Mouse (Mus musculus) right cerebral cortex, postnatal 10 days (tissue): ENCODE results near the gene Aox2.

ENCODE experiments used
- DNase-seq, 2 experiments: peaks; one replicate each; pipeline ENCODE4 v3.0.0; 2021; ENCODE audit warnings: low spot score in 2 of 2

The Aox2 gene

DNA sequence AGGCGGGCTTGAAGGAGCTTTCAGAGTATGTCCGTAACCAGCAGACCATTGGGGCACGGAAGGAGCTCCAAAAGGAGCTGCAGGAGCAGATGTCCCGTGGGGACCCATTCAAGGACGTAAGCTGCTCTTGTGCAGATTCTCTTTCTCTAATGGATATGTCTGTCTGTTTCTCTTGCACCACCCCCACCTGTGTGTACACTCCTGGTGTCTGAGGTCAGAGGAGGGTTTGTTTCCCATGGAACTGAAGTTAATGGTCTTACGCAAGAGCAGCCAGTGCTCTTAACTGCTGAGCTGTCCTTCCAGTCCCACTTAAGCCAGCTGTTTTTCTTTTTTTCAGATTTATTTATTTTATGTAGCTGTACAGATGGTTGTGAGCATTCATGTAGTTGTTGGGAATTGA lies 123.3 kb downstream of the Aox2 start:
- DNase-seq: peak in 1 of 2 experiments; percentile 6

DNA sequence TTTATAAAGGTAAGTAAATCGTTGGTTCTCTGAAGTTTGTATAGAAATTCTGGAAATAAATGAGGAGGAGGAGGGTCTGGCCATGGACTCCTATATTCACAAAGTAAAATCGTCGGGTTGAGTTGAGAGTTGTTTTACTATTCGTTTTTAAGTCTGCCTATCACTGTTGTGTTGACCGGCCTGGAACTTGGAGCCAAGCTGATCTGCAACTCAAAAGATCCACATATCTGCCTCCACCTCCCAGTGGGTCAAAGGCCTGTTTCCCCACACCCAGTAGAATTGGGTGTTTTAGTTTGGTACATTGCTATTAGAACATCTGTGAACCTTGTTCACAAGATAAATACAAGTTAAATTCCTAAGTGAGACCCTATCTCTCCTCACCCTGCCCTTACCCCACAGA lies 125.6 kb downstream of the Aox2 start:
- DNase-seq: peak in 1 of 2 experiments; percentile 15

DNA sequence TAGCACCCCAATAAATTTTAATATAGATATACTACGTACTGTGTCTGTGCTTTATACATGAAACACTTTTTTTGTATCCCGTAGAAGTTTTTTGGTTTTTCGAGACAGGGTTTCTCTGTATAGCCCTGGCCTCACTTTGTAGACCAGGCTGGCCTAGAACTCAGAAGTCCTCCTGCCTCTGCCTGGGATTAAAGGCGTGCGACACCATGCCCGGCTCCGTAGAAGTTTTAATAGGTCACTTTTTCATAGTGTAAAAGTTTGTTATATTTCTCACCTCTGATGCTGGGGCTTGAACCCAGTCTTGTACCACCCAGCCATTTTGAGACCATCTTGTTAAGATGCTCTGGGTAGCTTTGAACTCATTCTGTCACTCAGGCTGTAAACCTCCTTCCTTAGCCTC lies 129.2 kb downstream of the Aox2 start:
- peak in 1 of 2 experiments; percentile 16 for DNase-seq

DNA sequence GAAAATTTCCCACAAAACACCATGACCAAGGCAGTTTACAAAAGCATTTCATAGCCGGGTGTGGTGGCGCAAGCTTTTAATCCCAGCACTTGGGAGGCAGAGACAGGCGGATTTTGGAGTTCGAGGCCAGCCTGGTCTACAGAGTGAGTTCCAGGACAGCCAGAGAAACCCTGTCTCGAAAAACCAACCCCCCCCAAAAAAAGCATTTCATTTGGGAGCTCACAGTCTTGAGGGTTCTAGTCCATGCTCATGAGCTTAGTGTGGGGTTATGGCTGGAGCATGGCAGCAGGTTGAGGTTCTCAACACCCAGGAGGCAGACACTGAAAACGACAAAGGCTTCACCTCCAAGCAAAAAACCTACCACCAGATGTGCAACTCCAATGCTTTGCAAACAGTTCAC lies 130.0 kb downstream of the Aox2 start:
- peak in 1 of 2 experiments; percentile 19 for DNase-seq

DNA sequence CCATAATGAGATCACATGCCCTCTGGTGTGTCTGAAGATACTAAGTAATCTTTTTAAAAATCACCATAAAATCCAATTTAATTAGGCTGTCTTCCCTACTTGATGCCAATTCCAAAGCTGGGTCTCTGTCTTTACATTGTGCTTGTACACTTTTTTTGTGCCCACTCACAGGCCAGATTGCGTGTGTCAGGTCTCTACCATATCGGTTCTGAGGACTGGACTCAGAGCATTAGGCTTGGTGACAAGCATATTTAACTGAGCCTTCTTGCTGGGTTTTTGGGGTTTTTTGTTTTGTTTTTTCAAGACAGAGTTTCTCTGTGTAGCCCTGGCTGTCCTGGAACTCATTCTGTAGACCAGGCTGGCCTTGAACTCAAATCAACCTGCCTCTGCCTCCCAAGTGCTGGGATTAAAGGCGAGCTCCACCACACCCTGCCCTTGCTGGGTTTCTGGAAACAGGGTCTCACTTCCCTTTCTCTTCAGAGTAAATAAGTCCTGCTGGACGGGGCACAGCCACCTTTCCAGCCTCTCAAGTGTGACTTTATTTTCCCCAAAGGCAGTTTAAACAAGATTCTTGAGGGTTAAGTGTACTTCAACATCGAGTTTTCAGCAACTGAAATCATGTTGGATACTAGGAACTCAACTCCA lies 131.5 kb downstream of the Aox2 start:
- no peak for DNase-seq

DNA sequence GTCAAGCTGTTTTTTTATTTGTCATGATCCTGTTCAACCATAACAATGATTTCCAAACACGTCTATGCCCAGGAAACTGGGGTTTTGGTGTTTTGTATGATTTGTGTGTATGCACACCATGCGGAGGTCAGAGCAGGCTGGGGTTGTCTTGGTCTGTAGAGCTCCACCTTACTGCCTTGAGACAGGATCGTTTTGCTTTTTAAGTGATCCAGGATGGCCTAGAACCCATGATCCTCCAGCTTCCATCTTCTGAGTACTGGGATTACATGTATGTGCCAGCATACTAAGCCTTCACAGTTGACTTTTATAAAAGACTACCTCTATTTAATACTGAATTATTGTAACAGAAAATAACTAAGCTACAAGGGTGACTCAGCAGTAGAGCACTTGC lies 132.1 kb downstream of the Aox2 start:
- no peak for DNase-seq

DNA sequence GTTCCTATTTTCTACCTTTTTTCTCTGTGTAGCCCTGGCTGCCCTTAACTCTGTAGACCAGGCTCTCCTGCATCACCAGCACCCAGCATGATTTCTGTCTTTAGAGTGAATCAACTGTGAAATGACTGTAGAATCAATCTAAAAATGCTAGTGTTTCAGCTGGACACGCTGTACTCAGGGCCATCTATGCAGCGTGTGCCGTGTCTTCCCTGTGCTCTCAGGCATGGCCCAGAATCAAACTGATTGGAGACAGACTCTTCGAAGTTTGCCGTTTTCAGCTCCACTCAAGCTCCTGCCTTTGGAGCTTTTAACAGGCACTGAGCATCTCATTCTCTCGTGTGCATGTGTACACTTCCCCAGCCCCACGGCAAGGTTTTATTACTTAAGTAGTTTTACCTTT lies 132.7 kb downstream of the Aox2 start:
- DNase-seq: no peak

DNA sequence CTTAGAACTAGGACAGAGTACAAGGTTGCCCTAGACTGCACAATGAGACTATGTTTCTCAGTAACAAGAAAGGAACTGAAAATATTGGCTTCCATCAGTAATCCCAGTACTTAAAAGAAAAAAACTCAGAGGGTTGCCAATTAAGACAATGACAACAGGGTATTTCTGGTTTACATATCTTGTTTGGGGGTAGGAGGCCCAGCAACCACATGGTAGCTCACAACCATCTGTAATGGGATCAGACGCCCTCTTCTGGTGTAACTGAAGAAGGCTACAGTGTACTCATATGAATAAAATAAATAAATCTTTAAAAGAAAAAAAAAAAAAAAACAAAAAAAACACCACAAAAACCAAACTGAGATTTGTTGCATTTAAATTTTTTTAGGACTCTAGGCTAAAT lies 137.3 kb downstream of the Aox2 start:
- no peak for DNase-seq

DNA sequence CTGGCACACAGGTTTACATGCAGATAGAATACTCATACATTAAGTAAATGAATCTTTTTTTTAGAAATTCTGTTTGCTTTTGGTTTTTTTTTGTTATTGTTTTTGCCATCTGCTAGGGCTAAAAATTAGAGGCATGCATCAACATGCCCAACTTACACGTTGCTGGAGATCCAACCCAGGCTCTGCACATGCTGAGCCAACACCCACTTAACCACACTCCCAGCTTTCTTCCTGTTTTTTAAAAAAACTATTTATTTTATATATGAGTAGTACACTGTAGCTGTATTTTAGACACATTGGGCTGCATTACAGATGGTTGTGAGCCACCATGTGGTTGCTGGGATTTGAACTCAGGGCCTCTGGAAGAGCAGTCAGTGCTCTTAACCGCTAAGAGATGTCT lies 137.9 kb downstream of the Aox2 start:
- DNase-seq: no peak

DNA sequence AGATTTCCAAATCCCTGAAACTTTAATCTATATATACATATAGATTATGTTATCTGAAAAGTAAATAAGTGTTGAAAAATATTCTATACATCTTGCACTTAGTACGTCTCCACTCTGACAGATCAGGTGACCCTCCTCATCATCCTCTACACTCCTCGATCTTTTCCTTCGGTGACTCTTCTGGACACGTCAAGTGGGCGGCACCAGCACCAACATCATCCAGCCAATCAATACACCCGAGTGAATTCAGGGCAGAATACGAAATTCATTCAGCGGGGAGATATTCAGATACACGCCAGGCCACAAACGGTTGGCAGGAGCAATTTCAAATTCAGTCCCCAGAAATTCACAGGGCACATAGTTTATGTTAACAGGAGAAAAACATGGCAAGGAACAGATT lies 141.9 kb downstream of the Aox2 start:
- DNase-seq: no peak

DNA sequence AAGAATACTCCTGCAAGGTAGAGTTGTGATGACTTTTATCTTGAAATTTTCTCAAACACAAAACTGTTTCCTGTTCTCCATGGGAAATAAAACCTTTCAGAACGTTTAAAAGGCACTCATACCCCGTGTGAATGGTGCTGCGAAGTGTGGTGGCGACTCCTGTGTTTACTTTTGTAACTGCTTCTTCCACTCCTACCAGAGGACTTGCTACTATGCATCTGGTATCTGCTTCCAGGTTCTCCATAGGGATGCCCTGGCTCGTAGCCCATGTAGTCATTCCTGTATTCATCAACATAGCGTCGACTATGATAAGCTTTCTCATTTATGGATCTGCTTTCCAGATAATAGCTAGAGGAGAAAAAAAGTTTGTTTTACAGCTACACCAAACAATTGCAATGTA lies 142.8 kb downstream of the Aox2 start:
- DNase-seq: no peak

DNA sequence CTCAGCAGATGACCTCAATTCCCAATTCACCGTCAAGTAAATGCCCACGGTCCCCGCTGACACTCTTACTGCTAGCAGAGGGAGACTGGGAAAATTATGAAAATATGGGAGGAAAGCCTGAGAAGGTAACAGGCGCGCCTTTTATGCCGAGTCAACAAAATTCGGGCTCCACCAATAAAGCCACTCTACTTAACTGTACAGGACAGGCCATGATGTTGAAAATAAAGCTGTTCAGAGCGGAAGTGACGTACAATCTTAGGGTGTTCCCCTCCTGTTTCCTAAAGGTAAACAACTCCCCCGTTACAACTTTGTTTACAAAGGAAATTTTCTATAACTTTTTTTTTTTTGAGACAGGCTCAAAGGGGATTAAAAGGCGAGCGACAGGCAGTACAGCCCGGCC lies 144.8 kb downstream of the Aox2 start:
- peak in 1 of 2 experiments; percentile 34 for DNase-seq

DNA sequence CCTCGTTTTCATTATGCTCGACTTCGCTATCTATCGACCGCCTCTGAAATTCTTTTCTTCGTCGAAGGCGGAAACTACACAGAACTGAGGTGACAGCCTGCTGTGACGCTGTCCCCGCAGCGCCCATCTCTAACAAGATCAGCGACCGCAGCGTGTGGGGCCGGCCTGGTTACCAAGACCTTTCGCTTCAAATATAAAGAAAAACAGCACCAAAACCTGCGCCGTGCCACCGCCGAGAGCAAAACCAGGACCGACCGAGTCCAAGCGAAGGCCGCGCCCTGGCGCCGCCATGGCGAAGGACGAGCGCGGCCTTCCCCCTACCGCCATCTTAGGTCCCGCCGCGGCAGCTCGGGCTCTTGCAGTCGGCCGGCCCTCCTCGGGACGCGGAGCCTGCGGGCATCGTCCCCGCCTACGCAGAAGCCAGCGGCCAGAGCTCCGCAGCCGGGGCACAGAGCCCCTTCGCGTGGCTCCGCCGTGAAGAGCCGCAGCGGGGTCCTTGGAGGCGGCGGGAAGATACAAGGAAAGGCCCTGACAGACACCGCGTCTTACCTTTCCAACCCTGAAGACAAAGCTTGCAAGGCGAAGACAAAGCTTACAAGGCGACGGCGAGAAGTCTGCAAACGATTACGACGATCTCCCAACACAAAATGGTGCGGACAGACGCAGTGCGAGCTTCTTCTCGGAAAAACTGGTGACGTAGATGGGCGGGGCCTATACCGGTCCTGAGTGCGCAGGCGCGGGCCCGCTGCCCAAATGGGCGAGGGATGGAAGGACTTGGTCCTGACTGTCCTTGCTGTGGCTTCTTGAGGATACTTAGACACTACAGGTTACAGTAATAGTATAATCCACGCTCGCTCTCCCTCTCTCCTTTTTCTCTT lies 145.5 kb downstream of the Aox2 start, which contains the start of gene Clk1:
Clk1 (minus strand) TSS at position 696 of the 878 bp plus-strand sequence.
- DNase-seq: peak; percentile 96 to 97

DNA sequence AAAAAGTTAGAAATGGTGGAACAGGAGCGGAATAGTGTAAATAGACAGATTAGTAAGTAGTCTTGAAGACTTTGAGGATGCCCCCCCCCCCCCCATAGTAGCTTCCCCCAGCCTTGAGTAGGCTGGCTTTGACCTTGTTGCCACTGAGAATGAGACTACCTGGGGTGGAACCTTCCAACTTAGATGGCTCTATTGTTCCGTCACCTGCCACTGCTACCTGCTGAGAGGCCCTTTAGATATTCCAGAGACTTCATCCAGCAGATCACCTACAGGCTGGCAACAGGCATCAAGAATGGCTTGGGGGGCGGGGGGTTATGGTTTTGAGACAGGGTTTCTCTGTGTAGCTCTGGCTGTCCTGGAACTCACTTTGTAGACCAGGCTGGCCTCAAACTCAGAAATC lies 146.4 kb downstream of the Aox2 start:
- DNase-seq: no peak
